Mouse (Mus musculus): Measurements from ENCODE around the gene Hadha. TPM values are rescaled to one million over a fixed set of nuclear protein-coding genes. Genes with fewer than 3 reads are reported as not detected.

Hadha gene
- polyA plus RNA-seq, 1 experiment from 2014 or later = 156 TPM

- ATAC-seq (replicated peaks; ENCODE audit: low FRiP score) = no peak
- Histone ChIP-seq H3K27ac (no peak overlapping the region), H3K27me3 (no peaks in the 10 kb centered on the region), H3K4me2 (no peak overlapping the region), H3K9me3 (replicated peaks) (no peaks in the 10 kb centered on the region), H3K36me3 (peaks cover 80% of the 10 kb centered on the region), H3K4me3 (replicated peaks) (no peak overlapping the region), H3K9ac (no peak overlapping the region), H3K4me1 (no peaks in the 10 kb centered on the region)
These were observed 17.2 kb upstream of the Hadha start for GRCm38 (mm10) chr5:30172115-30172514.

- 86% methylated on average over 5 of the region's 5 CpGs for WGBS
- no peak overlapping the region for H3K9ac ChIP-seq
- peaks cover 78% of the 10 kb centered on the region for H3K36me3 ChIP-seq
- no peak overlapping the region for H3K4me2 ChIP-seq
- H3K9me3 ChIP-seq (replicated peaks) = no peaks in the 10 kb centered on the region
- H3K4me3 ChIP-seq (replicated peaks) = no peak overlapping the region
- no peak for ATAC-seq (replicated peaks; ENCODE audit: low FRiP score)
- H3K4me1 ChIP-seq = no peaks in the 10 kb centered on the region
- no peaks in the 10 kb centered on the region for H3K27me3 ChIP-seq
- H3K27ac ChIP-seq = no peak overlapping the region
These were observed 15.5 kb upstream of the Hadha start for GRCm38 (mm10) chr5:30170303-30170940.

- Histone ChIP-seq H3K27ac (no peak overlapping the region), H3K27me3 (no peaks in the 10 kb centered on the region), H3K4me1 (no peaks in the 10 kb centered on the region), H3K9me3 (replicated peaks) (no peaks in the 10 kb centered on the region), H3K4me2 (no peak overlapping the region), H3K4me3 (replicated peaks) (no peak overlapping the region), H3K36me3 (peaks cover 44% of the 10 kb centered on the region), H3K9ac (no peak overlapping the region)
- 92% methylated on average over 5 of the region's 5 CpGs for WGBS
- no peak for ATAC-seq (replicated peaks; ENCODE audit: low FRiP score)
These were observed 10.4 kb upstream of the Hadha start for GRCm38 (mm10) chr5:30165234-30165946.

GRCm38 (mm10) chr5:30162339-30162738 is 7.4 kb upstream of the Hadha start:
- Histone ChIP-seq H3K36me3 (peaks cover 22% of the 10 kb centered on the region), H3K4me2 (no peak overlapping the region), H3K9me3 (replicated peaks) (no peaks in the 10 kb centered on the region), H3K4me1 (no peaks in the 10 kb centered on the region), H3K27ac (no peak overlapping the region), H3K4me3 (replicated peaks) (no peak overlapping the region), H3K9ac (no peak overlapping the region), H3K27me3 (no peaks in the 10 kb centered on the region)
- 79% methylated on average over 6 of the region's 6 CpGs for WGBS
- no peak for ATAC-seq (replicated peaks; ENCODE audit: low FRiP score)

- Histone ChIP-seq H3K9ac (no peak overlapping the region), H3K27me3 (no peaks in the 10 kb centered on the region), H3K4me2 (no peak overlapping the region), H3K9me3 (replicated peaks) (no peaks in the 10 kb centered on the region), H3K36me3 (peaks cover 20% of the 10 kb centered on the region), H3K4me1 (no peaks in the 10 kb centered on the region), H3K27ac (no peak overlapping the region), H3K4me3 (replicated peaks) (no peak overlapping the region)
- WGBS = 88% methylated on average over 1 of the region's 1 CpGs
- ATAC-seq (replicated peaks; ENCODE audit: low FRiP score) = no peak
These were observed 6.9 kb upstream of the Hadha start for GRCm38 (mm10) chr5:30161836-30162235.

- H3K4me1 ChIP-seq = peaks cover 6% of the 10 kb centered on the region
- no peak overlapping the region for H3K4me2 ChIP-seq
- H3K36me3 ChIP-seq = no peaks in the 10 kb centered on the region
- H3K27me3 ChIP-seq = no peaks in the 10 kb centered on the region
- 80% methylated on average over 6 of the region's 6 CpGs for WGBS
- H3K4me3 ChIP-seq (replicated peaks) = no peak overlapping the region
- ATAC-seq (replicated peaks; ENCODE audit: low FRiP score) = no peak
- H3K9ac ChIP-seq = no peak overlapping the region
- no peaks in the 10 kb centered on the region for H3K9me3 ChIP-seq (replicated peaks)
- no peak overlapping the region for H3K27ac ChIP-seq
These were observed 4.6 kb upstream of the Hadha start for GRCm38 (mm10) chr5:30159601-30160000.

GRCm38 (mm10) chr5:30155821-30156629 is 1.1 kb upstream of the Hadha start:
- Histone ChIP-seq H3K4me2 (peak overlapping the region; percentile 65), H3K4me3 (replicated peaks) (peak overlapping the region; percentile 98), H3K9me3 (replicated peaks) (no peaks in the 10 kb centered on the region), H3K4me1 (peaks cover 21% of the 10 kb centered on the region), H3K36me3 (no peaks in the 10 kb centered on the region), H3K27me3 (no peaks in the 10 kb centered on the region), H3K27ac (peak overlapping the region; percentile 93), H3K9ac (peak overlapping the region; percentile 92)
- ATAC-seq (replicated peaks; ENCODE audit: low FRiP score) = no peak
- 29% methylated on average over 13 of the region's 13 CpGs for WGBS

GRCm38 (mm10) chr5:30155395-30155792 is 432 bp upstream of the Hadha start:
- Histone ChIP-seq H3K4me3 (replicated peaks) (peak overlapping the region; percentile 98), H3K4me2 (peak overlapping the region; percentile 65), H3K36me3 (no peaks in the 10 kb centered on the region), H3K27ac (peak overlapping the region; percentile 93), H3K27me3 (no peaks in the 10 kb centered on the region), H3K9me3 (replicated peaks) (no peaks in the 10 kb centered on the region), H3K4me1 (peaks cover 22% of the 10 kb centered on the region), H3K9ac (peak overlapping the region; percentile 92)
- ATAC-seq (replicated peaks; ENCODE audit: low FRiP score) = peak; percentile 55
- WGBS = under 1% methylated on average over 31 of the region's 31 CpGs

GRCm38 (mm10) chr5:30154013-30154412 is 949 bp downstream of the Hadha start:
- WGBS = 22% methylated on average over 4 of the region's 4 CpGs
- ATAC-seq (replicated peaks; ENCODE audit: low FRiP score) = no peak

GRCm38 (mm10) chr5:30153222-30153621 is 1.7 kb downstream of the Hadha start:
- H3K36me3 ChIP-seq = peaks cover 10% of the 10 kb centered on the region
- H3K4me1 ChIP-seq = peaks cover 22% of the 10 kb centered on the region
- H3K4me2 ChIP-seq = peak overlapping the region; percentile 30; the same call in 1 of the 2 replicates
- no peak overlapping the region for H3K9ac ChIP-seq
- no peaks in the 10 kb centered on the region for H3K27me3 ChIP-seq
- no peak overlapping the region for H3K4me3 ChIP-seq (replicated peaks)
- no peak for ATAC-seq (replicated peaks; ENCODE audit: low FRiP score)
- no peaks in the 10 kb centered on the region for H3K9me3 ChIP-seq (replicated peaks)
- 94% methylated on average over 2 of the region's 2 CpGs for WGBS
- H3K27ac ChIP-seq = no peak overlapping the region

More at GRCm38 (mm10) chr5:30154013-30154412, 949 bp downstream of the Hadha start:
- peaks cover 7% of the 10 kb centered on the region for H3K36me3 ChIP-seq
- H3K4me2 ChIP-seq = peak overlapping the region; percentile 65
- peak overlapping the region; percentile 93; the same call in 1 of the 2 replicates for H3K27ac ChIP-seq
- H3K4me1 ChIP-seq = peaks cover 22% of the 10 kb centered on the region
- H3K9me3 ChIP-seq (replicated peaks) = no peaks in the 10 kb centered on the region
- peak overlapping the region; percentile 92 for H3K9ac ChIP-seq
- H3K27me3 ChIP-seq = no peaks in the 10 kb centered on the region
- H3K4me3 ChIP-seq (replicated peaks) = peak overlapping the region; percentile 98

- H3K36me3 ChIP-seq = peaks cover 10% of the 10 kb centered on the region
- no peak overlapping the region for H3K9ac ChIP-seq
- H3K4me1 ChIP-seq = peaks cover 22% of the 10 kb centered on the region
- no peak for ATAC-seq (replicated peaks; ENCODE audit: low FRiP score)
- H3K27me3 ChIP-seq = no peaks in the 10 kb centered on the region
- whole genome bisulfite sequencing = 75% methylated on average over 1 of the region's 1 CpGs
- H3K4me2 ChIP-seq = no peak overlapping the region
- H3K4me3 ChIP-seq (replicated peaks) = no peak overlapping the region
- H3K27ac ChIP-seq = no peak overlapping the region
- H3K9me3 ChIP-seq (replicated peaks) = no peaks in the 10 kb centered on the region
These were observed 2.5 kb downstream of the Hadha start for GRCm38 (mm10) chr5:30152413-30152812.

GRCm38 (mm10) chr5:30152007-30152406 is 3.0 kb downstream of the Hadha start:
- Histone ChIP-seq H3K9ac (no peak overlapping the region), H3K36me3 (peaks cover 12% of the 10 kb centered on the region), H3K27me3 (no peaks in the 10 kb centered on the region), H3K4me2 (no peak overlapping the region), H3K9me3 (replicated peaks) (no peaks in the 10 kb centered on the region), H3K4me3 (replicated peaks) (no peak overlapping the region), H3K4me1 (peaks cover 22% of the 10 kb centered on the region), H3K27ac (no peak overlapping the region)
- no peak for ATAC-seq (replicated peaks; ENCODE audit: low FRiP score)
- WGBS = 71% methylated on average over 4 of the region's 4 CpGs
